Mouse (Mus musculus): ENCODE results near the gene Sumo3. TPM values are rescaled to one million over a fixed set of nuclear protein-coding genes. Genes with fewer than 3 reads are reported as not detected.
A peak's percentile ranks its signal among the peaks of the same experiment; 100 is the strongest.

The Sumo3 gene
- polyA plus RNA-seq, 1 experiment from 2014 or later: 350 TPM

- no peak overlapping the region for H3K9ac ChIP-seq (ENCODE audit: low read depth, low read length)
- no peak overlapping the region for H3K27ac ChIP-seq (ENCODE audit: low read length)
- no peak overlapping the region for H3K4me2 ChIP-seq (ENCODE audit: low read length)
- WGBS: 100% methylated on average over 3 of the region's 3 CpGs
- no peak for ATAC-seq
- H3K4me1 ChIP-seq (ENCODE audit: control insufficient read depth, insufficient read depth, low read length): peaks cover 13% of the 10 kb centered on the region
- no peaks in the 10 kb centered on the region for H3K27me3 ChIP-seq (ENCODE audit: control insufficient read depth, insufficient read depth, low read depth, low read length)
- no peak overlapping the region for H3K4me3 ChIP-seq (ENCODE audit: low read depth, low read length)
- H3K9me3 ChIP-seq (replicated peaks; ENCODE audit: control insufficient read depth, low read length, poor library complexity, severe bottlenecking): no peaks in the 10 kb centered on the region
- H3K36me3 ChIP-seq (ENCODE audit: control insufficient read depth, insufficient read depth, low read length): no peaks in the 10 kb centered on the region; the same call in 1 of the 2 replicates
Measured at GRCm38 (mm10) chr10:77586637-77587036, 19.3 kb upstream of the Sumo3 start.

GRCm38 (mm10) chr10:77587091-77587775 lies 18.7 kb upstream of the Sumo3 start:
- Histone ChIP-seq H3K36me3 (ENCODE audit: control insufficient read depth, insufficient read depth, low read length) (no peaks in the 10 kb centered on the region; the same call in 1 of the 2 replicates), H3K9ac (ENCODE audit: low read depth, low read length) (no peak overlapping the region), H3K27me3 (ENCODE audit: control insufficient read depth, insufficient read depth, low read depth, low read length) (no peaks in the 10 kb centered on the region), H3K27ac (ENCODE audit: low read length) (no peak overlapping the region), H3K4me1 (ENCODE audit: control insufficient read depth, insufficient read depth, low read length) (peaks cover 12% of the 10 kb centered on the region), H3K9me3 (replicated peaks; ENCODE audit: control insufficient read depth, low read length, poor library complexity, severe bottlenecking) (no peaks in the 10 kb centered on the region), H3K4me2 (ENCODE audit: low read length) (no peak overlapping the region), H3K4me3 (ENCODE audit: low read depth, low read length) (no peak overlapping the region)
- ATAC-seq: no peak
- 96% methylated on average over 6 of the region's 6 CpGs for WGBS

- Histone ChIP-seq H3K4me2 (ENCODE audit: low read length) (no peak overlapping the region), H3K4me1 (ENCODE audit: control insufficient read depth, insufficient read depth, low read length) (peaks cover 4% of the 10 kb centered on the region), H3K4me3 (ENCODE audit: low read depth, low read length) (no peak overlapping the region), H3K27ac (ENCODE audit: low read length) (no peak overlapping the region), H3K9ac (ENCODE audit: low read depth, low read length) (no peak overlapping the region), H3K9me3 (replicated peaks; ENCODE audit: control insufficient read depth, low read length, poor library complexity, severe bottlenecking) (no peaks in the 10 kb centered on the region), H3K27me3 (ENCODE audit: control insufficient read depth, insufficient read depth, low read depth, low read length) (no peaks in the 10 kb centered on the region), H3K36me3 (ENCODE audit: control insufficient read depth, insufficient read depth, low read length) (peaks cover under 1% of the 10 kb centered on the region; the same call in 1 of the 2 replicates)
- ATAC-seq: no peak
- WGBS: 87% methylated on average over 2 of the region's 2 CpGs
Measured at GRCm38 (mm10) chr10:77588036-77588435, 17.9 kb upstream of the Sumo3 start.

GRCm38 (mm10) chr10:77589117-77589516 lies 16.8 kb upstream of the Sumo3 start:
- 86% methylated on average over 7 of the region's 7 CpGs for WGBS

GRCm38 (mm10) chr10:77589749-77590148 lies 16.1 kb upstream of the Sumo3 start:
- 78% methylated on average over 8 of the region's 8 CpGs for WGBS
- H3K27ac ChIP-seq (ENCODE audit: low read length): no peak overlapping the region

More at GRCm38 (mm10) chr10:77589117-77589516, 16.8 kb upstream of the Sumo3 start:
- Histone ChIP-seq H3K4me3 (ENCODE audit: low read depth, low read length) (no peak overlapping the region), H3K36me3 (ENCODE audit: control insufficient read depth, insufficient read depth, low read length) (peaks cover 10% of the 10 kb centered on the region), H3K9ac (ENCODE audit: low read depth, low read length) (no peak overlapping the region), H3K27ac (ENCODE audit: low read length) (0 out of 2 replicates have a peak overlapping the region, but pooled peaks have one; percentile 21), H3K27me3 (ENCODE audit: control insufficient read depth, insufficient read depth, low read depth, low read length) (no peaks in the 10 kb centered on the region), H3K4me1 (ENCODE audit: control insufficient read depth, insufficient read depth, low read length) (no peaks in the 10 kb centered on the region; the same call in 1 of the 2 replicates), H3K9me3 (replicated peaks; ENCODE audit: control insufficient read depth, low read length, poor library complexity, severe bottlenecking) (no peaks in the 10 kb centered on the region), H3K4me2 (ENCODE audit: low read length) (no peak overlapping the region)
- no peak for ATAC-seq

GRCm38 (mm10) chr10:77590812-77591211 lies 15.1 kb upstream of the Sumo3 start:
- Histone ChIP-seq H3K9me3 (replicated peaks; ENCODE audit: control insufficient read depth, low read length, poor library complexity, severe bottlenecking) (no peaks in the 10 kb centered on the region), H3K4me1 (ENCODE audit: control insufficient read depth, insufficient read depth, low read length) (no peaks in the 10 kb centered on the region; the same call in 1 of the 2 replicates), H3K27ac (ENCODE audit: low read length) (no peak overlapping the region), H3K4me3 (ENCODE audit: low read depth, low read length) (no peak overlapping the region), H3K27me3 (ENCODE audit: control insufficient read depth, insufficient read depth, low read depth, low read length) (no peaks in the 10 kb centered on the region), H3K9ac (ENCODE audit: low read depth, low read length) (no peak overlapping the region), H3K4me2 (ENCODE audit: low read length) (no peak overlapping the region), H3K36me3 (ENCODE audit: control insufficient read depth, insufficient read depth, low read length) (peaks cover 22% of the 10 kb centered on the region)
- peak; percentile 39; the same call in 1 of the 2 replicates for ATAC-seq
- WGBS: 43% methylated on average over 6 of the region's 6 CpGs

More at GRCm38 (mm10) chr10:77589749-77590148, 16.1 kb upstream of the Sumo3 start:
- H3K4me3 ChIP-seq (ENCODE audit: low read depth, low read length): no peak overlapping the region
- no peaks in the 10 kb centered on the region for H3K27me3 ChIP-seq (ENCODE audit: control insufficient read depth, insufficient read depth, low read depth, low read length)
- no peaks in the 10 kb centered on the region for H3K9me3 ChIP-seq (replicated peaks; ENCODE audit: control insufficient read depth, low read length, poor library complexity, severe bottlenecking)
- H3K36me3 ChIP-seq (ENCODE audit: control insufficient read depth, insufficient read depth, low read length): peaks cover 16% of the 10 kb centered on the region
- H3K4me2 ChIP-seq (ENCODE audit: low read length): no peak overlapping the region
- no peak for ATAC-seq
- no peaks in the 10 kb centered on the region; the same call in 1 of the 2 replicates for H3K4me1 ChIP-seq (ENCODE audit: control insufficient read depth, insufficient read depth, low read length)
- H3K9ac ChIP-seq (ENCODE audit: low read depth, low read length): no peak overlapping the region

- H3K36me3 ChIP-seq (ENCODE audit: control insufficient read depth, insufficient read depth, low read length): peaks cover 22% of the 10 kb centered on the region
- ATAC-seq: no peak
- no peak overlapping the region for H3K9ac ChIP-seq (ENCODE audit: low read depth, low read length)
- H3K4me3 ChIP-seq (ENCODE audit: low read depth, low read length): no peak overlapping the region
- H3K4me2 ChIP-seq (ENCODE audit: low read length): no peak overlapping the region
- H3K9me3 ChIP-seq (replicated peaks; ENCODE audit: control insufficient read depth, low read length, poor library complexity, severe bottlenecking): no peaks in the 10 kb centered on the region
- no peak overlapping the region for H3K27ac ChIP-seq (ENCODE audit: low read length)
- no peaks in the 10 kb centered on the region for H3K27me3 ChIP-seq (ENCODE audit: control insufficient read depth, insufficient read depth, low read depth, low read length)
- WGBS: 77% methylated on average over 6 of the region's 6 CpGs
- no peaks in the 10 kb centered on the region; the same call in 1 of the 2 replicates for H3K4me1 ChIP-seq (ENCODE audit: control insufficient read depth, insufficient read depth, low read length)
Measured at GRCm38 (mm10) chr10:77591546-77591945, 14.4 kb upstream of the Sumo3 start.

GRCm38 (mm10) chr10:77596060-77596459 lies 9.8 kb upstream of the Sumo3 start:
- Histone ChIP-seq H3K4me1 (ENCODE audit: control insufficient read depth, insufficient read depth, low read length) (no peaks in the 10 kb centered on the region), H3K27ac (ENCODE audit: low read length) (no peak overlapping the region), H3K4me2 (ENCODE audit: low read length) (no peak overlapping the region), H3K9ac (ENCODE audit: low read depth, low read length) (no peak overlapping the region), H3K4me3 (ENCODE audit: low read depth, low read length) (no peak overlapping the region), H3K9me3 (replicated peaks; ENCODE audit: control insufficient read depth, low read length, poor library complexity, severe bottlenecking) (no peaks in the 10 kb centered on the region), H3K36me3 (ENCODE audit: control insufficient read depth, insufficient read depth, low read length) (peaks cover 44% of the 10 kb centered on the region), H3K27me3 (ENCODE audit: control insufficient read depth, insufficient read depth, low read depth, low read length) (no peaks in the 10 kb centered on the region)
- 97% methylated on average over 2 of the region's 2 CpGs for WGBS
- ATAC-seq: no peak

- Histone ChIP-seq H3K9me3 (replicated peaks; ENCODE audit: control insufficient read depth, low read length, poor library complexity, severe bottlenecking) (no peaks in the 10 kb centered on the region), H3K4me1 (ENCODE audit: control insufficient read depth, insufficient read depth, low read length) (peaks cover 11% of the 10 kb centered on the region), H3K4me2 (ENCODE audit: low read length) (no peak overlapping the region), H3K4me3 (ENCODE audit: low read depth, low read length) (no peak overlapping the region), H3K36me3 (ENCODE audit: control insufficient read depth, insufficient read depth, low read length) (peaks cover 11% of the 10 kb centered on the region), H3K27me3 (ENCODE audit: control insufficient read depth, insufficient read depth, low read depth, low read length) (no peaks in the 10 kb centered on the region), H3K27ac (ENCODE audit: low read length) (no peak overlapping the region), H3K9ac (ENCODE audit: low read depth, low read length) (no peak overlapping the region)
- no peak for ATAC-seq
- 59% methylated on average over 4 of the region's 4 CpGs for WGBS
Measured at GRCm38 (mm10) chr10:77603021-77603420, 2.9 kb upstream of the Sumo3 start.
